Mouse (Mus musculus) ES-E14 (cell line): ENCODE data around the gene Odc1. TPM values are rescaled to one million over a fixed set of nuclear protein-coding genes. Genes with fewer than 3 reads are reported as not detected.

Experiments used
- DNase-seq: peaks from one replicate; pipeline ENCODE4 v3.0.0-alpha.2; 2013; ENCODE audit warnings: low read depth, low spot score
- H3K27ac ChIP-seq: 2 replicates; pipeline ENCODE4 v1.5.1; 2012; ENCODE audit warnings: low read depth, mild to moderate bottlenecking, low read length, moderate library complexity, mixed read lengths; ENCODE audit not compliant: poor library complexity, insufficient read depth, severe bottlenecking
- H3K36me3 ChIP-seq: 2 replicates; pipeline ENCODE4 v1.6.1; 2012; ENCODE audit warnings: mild to moderate bottlenecking, low read length, moderate library complexity, mixed read lengths; ENCODE audit not compliant: control insufficient read depth, poor library complexity, insufficient read depth, severe bottlenecking
- H3K4me1 ChIP-seq, 2 experiments: fragments of 150-350 bp in 1 of 2; sonication (generic) in 1 of 2; 2 replicates each; pipeline ENCODE4 v1.6.1; 2012; ENCODE audit warnings: low read length in 2 of 2, mild to moderate bottlenecking in 1 of 2, mixed read lengths in 1 of 2; ENCODE audit not compliant: control insufficient read depth in 2 of 2, insufficient read depth in 2 of 2, poor library complexity in 1 of 2
- H3K4me3 ChIP-seq, 2 experiments: fragments of 150-350 bp in 1 of 2; sonication (generic) in 1 of 2; 2 replicates each; pipeline ENCODE4 v1.5.1; 2012; ENCODE audit warnings: low read length in 2 of 2, low read depth in 1 of 2, mild to moderate bottlenecking in 1 of 2, mixed read lengths in 1 of 2; ENCODE audit not compliant: insufficient read depth in 1 of 2, poor library complexity in 1 of 2, severe bottlenecking in 1 of 2
- H3K9ac ChIP-seq: 2 replicates; pipeline ENCODE4 v1.6.1; 2012; ENCODE audit warnings: low read depth, mild to moderate bottlenecking, low read length, mixed read lengths; ENCODE audit not compliant: poor library complexity, insufficient read depth, severe bottlenecking
- H3K9me3 ChIP-seq: fragments of 150-350 bp; sonication (generic); 2 replicates; pipeline ENCODE4 v1.6.1; 2012; ENCODE audit warnings: low read depth, mild to moderate bottlenecking, low read length; ENCODE audit not compliant: control insufficient read depth, insufficient read depth
- CHD2 ChIP-seq: IDR thresholded peaks from 2 replicates; pipeline ENCODE4 v1.6.1; 2014; ENCODE audit warnings: mild to moderate bottlenecking, low read depth, low read length, inconsistent platforms
- HCFC1 ChIP-seq: IDR thresholded peaks from 2 replicates; pipeline ENCODE4 v1.6.1; 2012; ENCODE audit warnings: low read length, inconsistent platforms, borderline replicate concordance; ENCODE audit not compliant: insufficient read depth
- MAFK ChIP-seq: IDR thresholded peaks from 2 replicates; pipeline ENCODE4 v1.6.1; 2014; ENCODE audit warnings: mild to moderate bottlenecking, low read depth, low read length, inconsistent platforms; ENCODE audit not compliant: insufficient read depth
- ZC3H11A ChIP-seq: IDR thresholded peaks from 2 replicates; pipeline ENCODE4 v1.6.1; 2012; ENCODE audit warnings: low read depth, mild to moderate bottlenecking, inconsistent platforms, low read length, borderline replicate concordance
- ZNF384 ChIP-seq: IDR thresholded peaks from 2 replicates; pipeline ENCODE4 v1.6.1; 2012; ENCODE audit warnings: low read depth, low read length, inconsistent platforms
- in situ Hi-C, 2 experiments: fragments of 600-800 bp; cut with MboI; formaldehyde crosslinking; loops; one replicate each; pipeline ENCODE4 v1.15.1; 2025; ENCODE audit warnings: low sequenced_read_pairs in 2 of 2, inconsistent platforms in 1 of 2; ENCODE audit not compliant: unreplicated experiment in 2 of 2
- total RNA-seq: library from RNA; depleted of rRNA; stranded (reverse); fragments of 300-350 nt; gene quantifications from 2 replicates; pipeline ENCODE4 v1.2.3, GENCODE M21; 2012

Odc1 gene
- total RNA-seq, 1 experiment: 869 TPM

- in situ Hi-C loops: loop anchor here in 1 of 2 experiments (5.0 kb wide), 1 partner anchor 255 kb away; no protein-coding TSS in a partner anchor
These were observed 7.8 kb downstream of the Odc1 start for GRCm38 (mm10) chr12:17552420-17552819.

GRCm38 (mm10) chr12:17552949-17553348 is 8.4 kb downstream of the Odc1 start:
- Histone ChIP-seq H3K4me1 (peaks cover 0 to 20% of the 10 kb centered on the region in 2 experiments; a peak in 3 of 4 replicates), H3K4me3 (no peak overlapping the region), H3K36me3 (peaks cover 27% of the 10 kb centered on the region), H3K27ac (peak overlapping the region; percentile 2; the same call in 1 of the 2 replicates), H3K9me3 (no peaks in the 10 kb centered on the region), H3K9ac (no peak overlapping the region)
- DNase-seq: no peak
- in situ Hi-C loops: loop anchor here in 1 of 2 experiments (5.0 kb wide), 1 partner anchor 254 kb away; no protein-coding TSS in a partner anchor
- no peak for TF ChIP-seq ZNF384
- TF ChIP-seq HCFC1: no peak
- no peak for TF ChIP-seq CHD2
- TF ChIP-seq ZC3H11A: no peak
- no peak for TF ChIP-seq MAFK

More at GRCm38 (mm10) chr12:17552420-17552819, 7.8 kb downstream of the Odc1 start:
- Histone ChIP-seq H3K36me3 (peaks cover 33% of the 10 kb centered on the region), H3K9me3 (no peaks in the 10 kb centered on the region), H3K9ac (no peak overlapping the region), H3K4me1 (peaks cover 0 to 16% of the 10 kb centered on the region in 2 experiments; a peak in 3 of 4 replicates), H3K4me3 (no peak overlapping the region), H3K27ac (peak overlapping the region; percentile 2)
- TF ChIP-seq ZNF384 (no peak), CHD2 (no peak), ZC3H11A (no peak), MAFK (no peak), HCFC1 (no peak)
- no peak for DNase-seq

GRCm38 (mm10) chr12:17553627-17554026 is 9.0 kb downstream of the Odc1 start:
- peaks cover 0 to 21% of the 10 kb centered on the region in 2 experiments; a peak in 3 of 4 replicates for H3K4me1 ChIP-seq
- peaks cover 21% of the 10 kb centered on the region for H3K36me3 ChIP-seq
- H3K4me3 ChIP-seq: no peak overlapping the region
- TF ChIP-seq ZNF384: no peak
- no peak for TF ChIP-seq CHD2
- TF ChIP-seq HCFC1: no peak
- in situ Hi-C loops: loop anchor here in 1 of 2 experiments (5.0 kb wide), 1 partner anchor 254 kb away; no protein-coding TSS in a partner anchor
- DNase-seq: no peak
- H3K9ac ChIP-seq: no peak overlapping the region
- H3K27ac ChIP-seq: no peak overlapping the region
- H3K9me3 ChIP-seq: no peaks in the 10 kb centered on the region

- Histone ChIP-seq H3K4me3 (no peak overlapping the region), H3K27ac (no peak overlapping the region), H3K9ac (no peak overlapping the region), H3K4me1 (peaks cover 0 to 21% of the 10 kb centered on the region in 2 experiments; a peak in 3 of 4 replicates), H3K36me3 (peaks cover 16% of the 10 kb centered on the region), H3K9me3 (no peaks in the 10 kb centered on the region)
- peak; percentile 56; the same call in 1 of the 2 replicates for TF ChIP-seq ZC3H11A
- TF ChIP-seq MAFK: no peak
- in situ Hi-C loops: loop anchor here in 1 of 2 experiments (5.0 kb wide), 1 partner anchor 253 kb away; no protein-coding TSS in a partner anchor
- peak; percentile 84 for DNase-seq
These were observed 9.8 kb downstream of the Odc1 start for GRCm38 (mm10) chr12:17554200-17554951.
